ENCODE assay signal across 20 mouse cellular contexts in genomic region chr10:27828346-27828745, GRCm38 (mm10).
"Had no signal": no experiment of that assay in that cellular context is flagged by ENCODE, and none has a peak within 500 bp of the region (broad histone marks: within the 10 kb centered on the region; RNA-seq: fewer than 3 reads in every experiment).

No protein-coding gene starts in this region.

- H3K9me3 ChIP-seq: liver, embryonic 15.5 days; lung, embryonic 15.5 days; midbrain, embryonic 12.5 days; neural tube, embryonic 12.5 days; stomach, embryonic 15.5 days had no signal

- H3K4me2 ChIP-seq: liver, embryonic 15.5 days; lung, embryonic 15.5 days; midbrain, embryonic 12.5 days; neural tube, embryonic 12.5 days; stomach, embryonic 15.5 days had no signal

- DNase-seq: liver, postnatal 0 days; lung, adult 2 months; lung, postnatal 14 days; lung, postnatal 36 days; midbrain, embryonic 14.5 days; right cerebral cortex, postnatal 25 days; right cerebral cortex, postnatal 4 days; spleen, adult 18-20 months; thymus, adult 2 months; thymus, postnatal 25 days; thymus, postnatal 4 days had no signal

- H3K36me3 ChIP-seq: liver, embryonic 15.5 days; lung, embryonic 15.5 days; midbrain, embryonic 12.5 days; neural tube, embryonic 12.5 days; stomach, embryonic 15.5 days had no signal

- H3K27ac ChIP-seq: liver, embryonic 15.5 days; lung, embryonic 15.5 days; macrophage; midbrain, embryonic 12.5 days; neural tube, embryonic 12.5 days; stomach, embryonic 15.5 days; stomach, postnatal 0 days had no signal

- H3K4me3 ChIP-seq: liver, embryonic 15.5 days; lung, embryonic 15.5 days; megakaryocyte, embryonic 14.5 days; midbrain, embryonic 12.5 days; neural tube, embryonic 12.5 days; stomach, embryonic 15.5 days had no signal

- H3K27me3 ChIP-seq: liver, embryonic 15.5 days; lung, embryonic 15.5 days; megakaryocyte, embryonic 14.5 days; midbrain, embryonic 12.5 days; neural tube, embryonic 12.5 days; stomach, embryonic 15.5 days had no signal

- ATAC-seq: liver, postnatal 0 days; lung, postnatal 0 days had no signal

- H3K9ac ChIP-seq: liver, embryonic 15.5 days; liver, postnatal 0 days; lung, embryonic 15.5 days; midbrain, embryonic 12.5 days; neural tube, embryonic 12.5 days; stomach, embryonic 15.5 days had no signal

- H3K4me1 ChIP-seq: liver, embryonic 15.5 days; lung, embryonic 15.5 days; megakaryocyte, embryonic 14.5 days; midbrain, embryonic 12.5 days; neural tube, embryonic 12.5 days; stomach, embryonic 15.5 days had no signal
